Mouse (Mus musculus) erythroblast, embryonic 14.5 days (primary cell): Measurements from ENCODE around the gene Esr1.

Experiments used
- GATA1 ChIP-seq: IDR thresholded peaks from 2 replicates; pipeline ENCODE4 v1.6.1; 2012; ENCODE audit warnings: low read length, inconsistent platforms, mixed read lengths
- TAL1 ChIP-seq: IDR thresholded peaks from 3 replicates; pipeline ENCODE4 v1.6.1; 2012; ENCODE audit warnings: low read length, inconsistent platforms, mixed read lengths

DNA sequence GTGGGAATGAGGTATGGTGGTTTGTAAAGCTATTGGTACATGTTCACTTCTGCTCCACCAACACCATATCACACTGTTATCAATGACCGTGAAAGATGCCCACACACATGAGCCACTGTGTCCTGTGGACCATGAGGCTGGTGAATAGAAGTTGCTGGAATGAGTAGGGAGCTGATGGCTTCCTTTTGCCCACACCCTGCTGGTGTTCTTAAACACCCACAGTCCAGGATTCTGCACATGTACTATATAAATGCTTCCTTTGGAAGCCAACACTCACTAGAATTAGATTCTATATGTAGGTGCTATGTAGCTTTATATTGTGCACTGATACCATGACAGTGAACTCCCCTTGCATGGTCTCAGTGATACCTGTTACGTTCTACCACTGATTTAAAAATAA, 365.2 kb downstream of the Esr1 start:
- no peak for TF ChIP-seq TAL1
- TF ChIP-seq GATA1: no peak
